Mouse (Mus musculus): ENCODE data around the gene Zeb2.

DNA sequence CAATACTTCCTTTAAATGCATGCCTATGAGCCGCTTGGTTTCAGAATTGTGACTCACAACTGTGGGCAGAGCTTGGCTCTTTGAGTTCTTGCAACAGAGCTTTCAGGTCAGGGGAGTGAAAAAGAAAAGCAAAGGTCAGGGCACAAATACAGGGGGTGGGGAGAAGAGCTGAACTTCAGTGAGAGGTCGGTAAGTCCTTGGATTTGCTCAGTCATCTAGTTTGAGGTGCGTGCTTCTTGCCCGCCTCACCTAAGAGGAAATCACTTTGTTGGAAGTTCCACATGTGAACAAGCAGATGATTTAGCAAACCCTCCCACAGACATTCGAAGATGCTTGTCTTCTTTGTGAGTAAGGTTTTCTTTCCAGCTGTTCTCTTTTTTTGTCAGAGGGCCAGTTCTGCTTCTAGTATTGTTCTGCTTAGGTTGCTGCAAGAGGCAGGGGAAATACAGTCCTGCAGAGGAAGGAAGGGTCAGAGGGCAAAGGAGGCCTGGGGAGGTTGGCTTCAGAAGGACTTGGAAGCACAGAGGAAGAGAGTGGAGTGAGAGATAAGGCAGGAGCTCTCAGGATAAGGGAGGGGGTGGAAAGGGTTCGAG lies 164.3 kb downstream of the Zeb2 start:
- TF ChIP-seq POLR2A (IDR thresholded peaks at IDR 0.05; ENCODE audit: insufficient read length, low read depth) (no peak), E2F4 (IDR thresholded peaks at IDR 0.05; ENCODE audit: insufficient read depth) (no peak), USF1 (IDR thresholded peaks at IDR 0.05; ENCODE audit: low read depth) (no peak), MAX (IDR thresholded peaks at IDR 0.05; ENCODE audit: low read depth) (no peak), SRF (IDR thresholded peaks at IDR 0.05; ENCODE audit: control insufficient read depth, insufficient read length, low read depth) (no peak), REST (IDR thresholded peaks at IDR 0.05; ENCODE audit: insufficient read depth, insufficient read length) (no peak)
